Mouse (Mus musculus) layer of hippocampus, adult 8-10 months (tissue): ENCODE results near the gene Drosha. TPM values are rescaled to one million over a fixed set of nuclear protein-coding genes. Genes with fewer than 3 reads are reported as not detected.
"Not testable (repeated sequence)": the region's sequence is repeated elsewhere in the genome, so short reads cannot be mapped to it uniquely, and the experiment has no call there.

Experiments used
- DNase-seq, 2 experiments: peaks; one replicate each; pipeline ENCODE4 v3.0.0; 2022; ENCODE audit warnings: low spot score in 2 of 2
- total RNA-seq, 4 experiments: library from RNA; stranded (reverse); gene quantifications; 2 replicates each; pipeline ENCODE4 v1.2.4; 2022

The Drosha gene
- total RNA-seq, 4 experiments from 2014 or later: 78.1 to 87.8 (median 84.3) TPM

- no peak for DNase-seq
Measured at GRCm38 (mm10) chr15:12879937-12880336, 55.3 kb downstream of the Drosha start.

- peak; percentile 25 to 50 for DNase-seq
Measured at GRCm38 (mm10) chr15:12884855-12885254, 60.2 kb downstream of the Drosha start.

DNA sequence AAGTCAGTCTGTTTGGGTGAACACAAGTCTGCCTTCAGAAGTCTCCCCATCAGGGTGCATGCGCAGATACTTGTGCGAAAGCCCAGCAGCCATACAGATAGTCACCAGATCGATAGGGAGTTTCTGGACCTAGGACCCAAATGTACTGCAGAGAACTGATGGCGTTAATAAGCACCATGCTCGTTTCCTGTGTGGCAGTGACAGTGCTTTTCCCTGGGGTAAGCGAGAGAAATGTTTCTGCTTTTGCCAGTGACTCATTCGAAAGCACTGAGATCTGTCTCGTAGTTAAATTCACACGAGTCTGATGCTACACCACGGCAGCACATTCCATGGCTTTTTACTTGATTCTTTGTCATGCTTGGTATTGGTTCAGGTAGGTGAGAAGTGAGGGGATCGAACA lies 60.7 kb downstream of the Drosha start:
- no peak for DNase-seq

DNA sequence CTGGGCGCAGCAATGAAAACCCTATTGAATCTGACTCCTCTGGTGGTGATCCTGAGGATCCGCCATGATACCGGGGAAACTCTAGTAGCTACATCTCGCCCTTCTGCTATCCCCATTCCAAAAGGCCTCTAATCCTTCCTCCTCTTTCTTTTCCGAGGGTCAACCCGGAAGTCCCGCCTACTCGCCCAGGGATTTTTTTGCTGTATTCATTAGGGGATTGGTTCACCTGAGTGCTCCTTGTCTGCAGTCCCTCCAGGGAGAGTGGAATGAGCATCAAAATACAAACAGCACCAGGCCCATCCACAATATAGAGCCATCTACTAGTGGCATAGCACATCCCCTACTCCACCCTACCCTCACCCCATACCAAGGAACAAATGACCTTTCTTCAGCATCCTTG lies 62.6 kb downstream of the Drosha start:
- DNase-seq: no peak

DNA sequence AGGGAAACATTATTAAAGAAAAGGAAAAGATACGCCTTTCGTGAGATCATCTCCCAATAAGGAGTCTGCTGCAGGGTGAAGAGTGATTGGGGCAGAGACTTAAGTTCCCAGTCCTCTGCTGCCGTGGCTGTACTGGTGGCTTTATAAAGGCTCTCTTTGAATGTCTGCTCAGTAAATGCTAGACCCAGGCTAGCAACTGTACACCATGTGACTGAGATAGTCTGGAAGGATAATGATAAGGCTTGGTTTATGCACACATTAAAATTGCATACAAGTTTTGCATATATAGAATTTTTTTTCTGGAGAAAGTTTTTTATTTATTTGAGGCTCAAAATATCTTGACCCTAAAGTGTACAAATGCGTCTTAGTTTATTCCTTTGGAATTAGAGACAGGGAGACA lies 63.7 kb downstream of the Drosha start:
- no peak for DNase-seq

- DNase-seq: no peak
Measured at GRCm38 (mm10) chr15:12889909-12890308, 65.3 kb downstream of the Drosha start.

DNA sequence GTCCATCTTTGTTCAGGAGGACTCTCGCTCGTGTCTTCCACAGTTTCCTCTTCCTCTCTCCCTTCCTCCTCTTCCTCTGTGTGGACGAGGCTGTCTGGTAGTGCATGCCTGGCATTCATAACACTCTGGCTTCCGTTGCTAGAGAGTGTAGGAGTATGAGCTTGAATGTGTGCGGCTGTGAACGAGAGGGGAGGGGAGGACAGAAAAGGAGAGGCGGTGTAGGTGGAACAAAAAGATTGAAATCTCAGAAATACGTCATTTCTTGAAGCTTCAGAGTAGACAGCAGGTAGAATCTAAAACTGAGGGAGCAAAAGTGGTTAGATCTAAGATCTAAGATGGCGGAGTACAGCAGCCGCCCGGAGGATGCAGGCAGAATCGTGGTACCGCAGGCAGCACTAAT lies 70.8 kb downstream of the Drosha start:
- no peak for DNase-seq

- DNase-seq: no peak
Measured at GRCm38 (mm10) chr15:12896022-12897009, 71.7 kb downstream of the Drosha start.

DNA sequence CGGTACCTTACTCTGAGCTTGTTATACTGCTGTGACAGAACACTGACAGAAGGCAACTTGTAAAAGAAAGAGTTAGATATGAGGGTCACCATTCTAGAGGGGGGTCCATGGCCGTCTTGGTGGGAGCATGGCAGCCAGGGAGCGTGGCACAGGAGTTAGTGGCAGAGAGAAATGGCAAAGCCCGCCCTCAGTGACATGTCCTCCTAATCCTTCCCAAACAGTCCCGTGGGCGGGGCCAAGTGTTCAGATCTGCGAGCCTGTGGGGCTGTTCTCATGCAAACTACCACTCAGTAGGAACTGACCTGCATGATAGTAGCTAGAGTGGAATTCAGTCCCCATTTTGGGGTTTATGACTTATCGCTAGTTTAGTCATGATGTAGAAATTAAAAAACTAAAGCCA lies 73.2 kb downstream of the Drosha start:
- no peak for DNase-seq

DNA sequence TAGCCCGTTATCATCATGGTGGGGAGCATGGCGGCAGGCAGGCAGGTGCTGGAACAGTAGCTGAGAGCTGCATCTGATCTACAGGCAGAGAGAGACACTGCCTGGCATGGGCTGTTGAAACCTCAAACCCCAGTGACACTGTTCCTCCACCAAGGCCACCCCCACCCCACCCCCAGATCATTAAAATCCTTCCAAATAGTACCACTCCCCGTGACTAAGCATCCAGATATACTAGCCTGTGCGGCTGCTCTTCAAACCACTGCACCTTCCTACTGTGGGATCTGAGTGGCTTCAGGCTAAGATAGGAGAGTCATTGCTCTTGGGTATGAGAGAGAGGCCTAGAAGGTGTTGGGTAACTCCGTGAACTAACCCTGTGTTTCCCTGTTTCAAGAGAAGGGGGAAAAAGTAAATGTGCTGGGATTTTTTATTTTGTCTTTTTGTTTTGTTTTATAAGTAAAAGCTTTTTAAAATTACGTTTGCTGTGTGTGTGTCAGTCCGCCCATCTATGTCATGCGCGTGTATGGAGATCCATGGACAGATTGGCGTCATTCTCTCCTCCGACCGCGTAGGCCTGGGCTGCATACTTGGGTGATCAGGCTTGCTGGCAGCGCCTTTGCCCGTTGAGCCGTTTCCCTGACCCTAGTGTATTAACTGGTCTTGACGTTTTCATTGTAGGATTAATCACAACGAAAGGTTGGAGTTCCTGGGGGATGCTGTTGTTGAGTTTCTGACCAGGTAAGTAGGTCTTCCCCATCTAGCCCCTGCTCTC lies 76.0 kb downstream of the Drosha start:
- no peak for DNase-seq

GRCm38 (mm10) chr15:12901197-12901570 lies 76.6 kb downstream of the Drosha start:
- DNase-seq: no peak

DNA sequence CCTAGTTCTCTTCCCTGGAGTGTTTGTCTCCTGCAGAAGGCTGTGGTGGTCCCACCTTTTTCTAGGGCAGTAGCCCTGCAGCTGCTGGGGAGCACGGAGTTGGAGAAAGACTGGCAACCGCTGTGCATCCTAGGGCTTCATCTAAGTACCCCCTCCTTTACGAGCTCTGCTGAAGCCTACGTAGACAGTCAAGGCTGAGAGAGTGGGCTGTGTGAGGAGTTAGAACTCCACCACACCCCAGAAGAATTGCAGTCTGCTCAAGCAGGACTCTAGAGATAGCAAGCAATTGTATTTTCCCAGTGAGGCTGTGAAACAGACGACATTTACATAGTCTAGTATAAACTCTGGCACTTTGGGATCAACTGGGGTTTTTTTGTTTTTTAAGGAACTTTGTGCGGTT lies 79.8 kb downstream of the Drosha start:
- no peak for DNase-seq

DNA sequence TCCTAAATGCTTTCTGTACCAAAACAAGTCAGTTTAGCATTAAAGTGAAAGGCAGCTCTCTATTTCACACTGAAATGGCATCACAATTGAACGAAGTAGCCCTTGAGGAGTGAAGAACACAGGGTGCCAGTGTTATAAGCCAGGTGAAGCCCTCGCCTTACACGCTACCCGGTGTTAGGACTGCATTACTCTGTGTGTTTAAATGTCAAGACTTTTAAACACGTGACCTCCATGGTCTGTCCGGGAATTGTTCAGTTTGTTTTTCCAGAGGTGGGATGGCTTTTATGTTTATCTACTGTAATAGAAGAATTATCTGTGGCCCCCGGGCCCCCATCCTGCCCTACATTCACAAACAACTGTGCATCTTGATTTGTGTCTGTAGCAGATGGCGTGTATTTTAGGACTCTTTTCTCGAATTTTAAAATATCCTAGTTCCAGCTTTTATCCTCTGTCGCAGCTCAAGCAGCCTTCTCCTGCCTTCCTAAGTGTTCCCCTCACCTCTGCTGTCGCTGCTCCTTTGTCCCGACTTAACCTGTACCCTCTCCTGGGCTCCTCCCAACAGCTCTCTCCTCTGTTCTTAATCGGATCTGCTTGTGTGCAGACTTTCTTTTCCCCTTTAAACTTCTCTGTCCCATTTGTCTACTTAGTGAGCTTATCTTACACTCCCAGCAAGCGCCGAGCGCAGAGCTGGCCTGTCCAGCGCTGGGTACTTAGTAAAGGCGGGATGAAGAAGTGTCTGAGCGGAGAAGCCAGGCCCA lies 83.5 kb downstream of the Drosha start:
- DNase-seq: no peak

GRCm38 (mm10) chr15:12908720-12909028 lies 84.1 kb downstream of the Drosha start:
- no peak for DNase-seq

DNA sequence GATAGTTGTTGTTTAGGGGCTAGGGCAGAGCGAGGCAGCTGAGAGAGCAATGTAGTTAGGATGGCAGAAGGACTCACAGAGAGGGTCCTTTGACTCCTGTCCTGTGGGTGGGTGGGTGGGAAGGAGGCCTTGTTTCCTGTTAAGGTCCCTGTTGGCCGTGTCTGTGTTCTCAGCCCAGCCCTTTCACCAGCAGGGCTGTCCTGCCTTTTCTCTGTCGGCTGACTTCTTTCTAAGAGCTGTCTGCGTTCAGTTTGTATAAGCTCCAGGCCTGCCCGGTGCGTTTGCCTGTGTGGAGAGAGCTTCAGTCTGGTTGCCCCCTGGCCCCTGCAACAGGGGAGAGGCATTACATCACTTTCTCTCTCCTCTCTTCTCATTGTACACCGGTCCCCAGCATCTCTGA lies 84.6 kb downstream of the Drosha start:
- no peak for DNase-seq

- DNase-seq: no peak
Measured at GRCm38 (mm10) chr15:12911082-12911481, 86.5 kb downstream of the Drosha start.

DNA sequence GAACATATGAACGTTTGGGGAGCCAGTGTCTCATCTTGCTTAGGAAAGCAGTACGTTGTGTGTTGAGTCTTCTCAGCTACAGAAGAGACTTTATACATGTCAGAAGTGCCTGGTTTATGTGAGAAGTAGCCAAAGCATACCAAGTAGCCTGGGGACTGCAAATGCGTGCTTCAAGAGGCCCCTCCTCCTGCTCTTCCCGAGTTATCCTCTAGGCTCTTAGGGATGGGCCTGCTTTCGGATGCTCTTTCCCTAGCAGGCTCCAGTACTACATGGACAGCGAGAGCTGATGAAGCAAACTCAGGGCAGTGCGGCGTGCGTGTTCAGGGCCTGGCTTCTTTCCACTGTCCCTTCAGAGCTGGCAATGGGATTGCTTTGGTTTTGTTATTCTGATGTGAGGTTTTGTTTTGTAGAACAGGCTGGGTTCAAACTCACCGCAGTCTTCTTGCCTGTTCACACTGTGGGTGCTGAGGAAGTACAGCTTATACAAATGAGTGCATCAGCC lies 91.8 kb downstream of the Drosha start:
- DNase-seq: no peak

DNA sequence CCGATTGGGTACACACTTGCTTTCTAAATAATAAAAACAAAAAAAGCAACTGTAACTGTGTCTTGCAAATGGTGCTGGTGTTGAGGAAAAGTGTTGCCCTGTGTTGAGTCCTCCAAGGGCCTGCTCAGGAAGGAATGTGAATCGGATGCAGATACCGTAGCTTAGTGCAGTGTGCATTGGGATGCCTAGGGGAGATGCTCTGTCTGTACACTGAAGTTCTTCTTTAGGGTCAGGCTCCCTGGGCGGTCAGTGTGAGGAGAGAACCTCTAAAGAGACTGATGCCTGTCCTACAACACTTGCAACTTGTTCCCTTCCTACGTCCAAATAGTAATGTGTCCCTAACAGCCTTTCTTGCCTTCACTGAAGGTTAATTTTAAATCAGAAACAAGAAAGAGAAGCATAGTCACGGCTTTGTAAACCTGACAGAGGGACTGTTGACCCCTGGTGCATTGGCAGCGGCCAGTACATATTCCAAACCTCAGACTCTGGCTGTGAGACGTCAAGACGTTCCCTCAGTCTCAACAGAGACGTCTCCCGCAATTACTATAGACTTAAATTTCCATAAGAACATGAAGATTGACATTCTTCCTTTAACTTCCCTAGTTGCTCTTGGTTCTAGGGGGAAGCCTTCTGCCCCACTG lies 94.8 kb downstream of the Drosha start:
- not testable (repeated sequence) for DNase-seq

DNA sequence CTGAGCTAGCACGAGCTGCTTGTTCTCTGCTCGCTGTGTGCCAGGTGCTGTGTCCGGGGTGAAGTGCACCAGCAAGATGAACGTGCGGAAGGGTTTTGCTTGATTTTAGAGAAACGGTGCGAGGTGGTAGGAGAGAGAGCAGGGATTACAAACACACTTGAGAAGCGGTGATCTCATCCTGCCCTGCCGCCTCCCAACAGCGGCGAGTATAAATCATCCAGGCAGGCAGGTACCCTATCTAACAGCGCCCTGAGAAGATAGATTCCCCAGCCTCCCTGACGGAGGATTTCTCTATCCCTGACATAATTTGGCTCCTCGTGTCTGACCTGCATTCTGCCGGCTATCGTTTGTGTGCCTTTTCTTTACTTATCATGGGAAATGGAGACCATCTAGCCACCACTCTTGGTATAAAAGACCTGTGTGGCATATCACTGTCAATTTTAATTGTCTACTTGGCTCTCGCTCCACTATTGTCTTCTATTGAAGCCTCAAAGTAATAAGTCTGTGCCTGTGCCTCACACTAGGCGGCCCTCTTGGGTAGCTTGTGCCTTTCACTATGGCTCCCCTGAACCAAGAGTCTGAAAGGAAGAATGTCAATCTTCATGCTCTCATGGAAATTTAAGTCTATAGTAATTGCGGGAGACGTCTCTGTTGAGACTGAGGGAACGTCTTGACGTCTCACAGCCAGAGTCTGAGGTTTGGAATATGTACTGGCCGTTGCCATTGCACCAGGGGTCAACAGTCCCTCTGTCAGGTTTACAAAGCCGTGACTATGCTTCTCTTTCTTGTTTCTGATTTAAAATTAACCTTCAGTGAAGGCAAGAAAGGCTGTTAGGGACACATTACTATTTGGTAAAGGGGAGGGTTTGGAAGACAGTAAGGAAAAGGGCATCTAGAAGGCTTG lies 95.6 kb downstream of the Drosha start:
- DNase-seq: no peak

DNA sequence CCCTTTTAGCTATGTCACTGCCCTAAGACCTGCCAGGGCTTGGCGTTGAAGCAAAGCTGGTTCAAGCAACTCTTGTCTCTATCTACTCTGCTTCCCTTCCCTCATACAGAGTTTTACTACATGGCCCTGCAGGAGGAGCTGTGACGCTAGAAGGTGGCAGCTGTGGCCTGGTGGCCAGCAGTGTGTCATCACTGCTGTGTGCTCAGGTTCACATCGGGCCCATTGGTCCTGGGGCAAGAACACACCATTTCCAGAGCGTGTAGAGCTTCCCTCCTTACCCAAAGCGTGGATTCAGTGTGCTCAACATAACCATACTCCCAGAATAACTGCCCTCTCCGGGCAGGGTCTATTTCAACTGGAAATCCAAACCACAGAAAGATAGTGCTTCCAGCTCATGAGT lies 97.3 kb downstream of the Drosha start:
- no peak for DNase-seq
